Mouse (Mus musculus) heart, postnatal 0 days (tissue): ENCODE measurements around the gene Prkra. TPM values are rescaled to one million over a fixed set of nuclear protein-coding genes. Genes with fewer than 3 reads are reported as not detected.
A peak's percentile ranks its signal among the peaks of the same experiment; 100 is the strongest.

Experiments used
- ATAC-seq: fragments of 200-750 bp; cut with Nextera tagmentation; 2 replicates; pipeline ENCODE4 v1.8.0; 2017; ENCODE audit warnings: low read depth, moderate number of reproducible peaks, moderate library complexity; ENCODE audit not compliant: insufficient read depth
- DNase-seq: peaks from one replicate; pipeline ENCODE4 v3.0.0-alpha.2; 2016; ENCODE audit warnings: low spot score
- H3K27ac ChIP-seq: fragments of 300-500 bp; sonication (generic); 2 replicates; pipeline ENCODE4 v1.5.1; 2014; ENCODE audit warnings: low read depth, mild to moderate bottlenecking
- H3K27me3 ChIP-seq: fragments of 300-500 bp; sonication (generic); 2 replicates; pipeline ENCODE4 v1.6.1; 2014; ENCODE audit warnings: low read length, mixed read lengths; ENCODE audit not compliant: control insufficient read depth, insufficient read depth
- H3K36me3 ChIP-seq: fragments of 300-500 bp; sonication (generic); replicated peaks from 2 replicates; pipeline ENCODE4 v1.6.1; 2014; ENCODE audit warnings: low read length, mixed read lengths; ENCODE audit not compliant: control insufficient read depth, insufficient read depth
- H3K4me1 ChIP-seq: fragments of 300-500 bp; sonication (generic); 2 replicates; pipeline ENCODE4 v1.6.1; 2014; ENCODE audit warnings: antibody characterized with exemption; ENCODE audit not compliant: control insufficient read depth, insufficient read depth
- H3K4me2 ChIP-seq: fragments of 300-500 bp; sonication (generic); 2 replicates; pipeline ENCODE4 v1.6.1; 2014; ENCODE audit warnings: low read depth, mild to moderate bottlenecking, low read length, moderate library complexity
- H3K4me3 ChIP-seq: fragments of 300-500 bp; sonication (generic); 2 replicates; pipeline ENCODE4 v1.5.1; 2014; ENCODE audit warnings: low read depth, low read length
- H3K9ac ChIP-seq: fragments of 300-500 bp; sonication (generic); replicated peaks from 2 replicates; pipeline ENCODE4 v1.6.1; 2014; ENCODE audit warnings: low read depth, low read length, mixed read lengths
- H3K9me3 ChIP-seq: fragments of 300-500 bp; sonication (generic); replicated peaks from 2 replicates; pipeline ENCODE4 v1.6.1; 2016; ENCODE audit warnings: low read length; ENCODE audit not compliant: control insufficient read depth
- CTCF ChIP-seq: IDR thresholded peaks from 2 replicates; pipeline ENCODE4 v1.5.1; 2016; ENCODE audit warnings: antibody characterized with exemption, control low read depth, low read depth
- EP300 ChIP-seq: IDR thresholded peaks from 2 replicates; pipeline ENCODE4 v1.6.1; 2016; ENCODE audit warnings: antibody characterized with exemption, low read depth
- WGBS: fragments of 180-500 bp; shearing (Covaris S2); extraction: QIAGEN DNeasy Blood & Tissue Kit; methylation state at CpG from one replicate; pipeline ENCODE4 v1.1.7; 2014; 5-methylcytosine and 5-hydroxymethylcytosine counted together
- polyA plus RNA-seq: library from polyadenylated mRNA; unstranded; fragments of >200 nt; fragmentation: Nextera tagmentation; extraction: Ambion mirVana; gene quantifications from 2 replicates; pipeline ENCODE4 v1.2.1, GENCODE M21; 2015
- total RNA-seq: library from RNA; depleted of rRNA; stranded (reverse); fragments of >200 nt; gene quantifications from 2 replicates; pipeline ENCODE4 v1.2.3, GENCODE M21; 2014; ENCODE audit warnings: low replicate concordance; rRNA removed

Prkra gene
- total and polyA plus RNA-seq, 2 experiments from 2014 or later: 25.2 to 31.8 TPM

GRCm38 (mm10) chr2:76597521-76597920, 50.3 kb downstream of the Prkra start:
- no peak for TF ChIP-seq EP300
- Histone ChIP-seq H3K36me3 (no peaks in the 10 kb centered on the region), H3K4me2 (no peak overlapping the region), H3K4me3 (no peak overlapping the region), H3K27me3 (no peaks in the 10 kb centered on the region), H3K9ac (no peak overlapping the region), H3K27ac (no peak overlapping the region), H3K9me3 (no peaks in the 10 kb centered on the region), H3K4me1 (no peaks in the 10 kb centered on the region)
- 84% methylated on average over 11 of the region's 11 CpGs for WGBS
- ATAC-seq (no peak), DNase-seq (no peak)

- H3K27me3 ChIP-seq: no peaks in the 10 kb centered on the region
- no peaks in the 10 kb centered on the region for H3K4me1 ChIP-seq
- no peaks in the 10 kb centered on the region for H3K9me3 ChIP-seq
- DNase-seq (no peak), ATAC-seq (no peak)
- 57% methylated on average over 3 of the region's 3 CpGs for WGBS
- H3K36me3 ChIP-seq: no peaks in the 10 kb centered on the region
- H3K27ac ChIP-seq: no peak overlapping the region
- TF ChIP-seq CTCF (no peak), EP300 (no peak)
- H3K4me2 ChIP-seq: no peak overlapping the region
- H3K9ac ChIP-seq: no peak overlapping the region
- no peak overlapping the region for H3K4me3 ChIP-seq
Measured at GRCm38 (mm10) chr2:76592401-76592924, 55.4 kb downstream of the Prkra start.

- H3K27ac ChIP-seq: no peak overlapping the region
- H3K9me3 ChIP-seq: no peaks in the 10 kb centered on the region
Measured at GRCm38 (mm10) chr2:76590221-76590620, 57.6 kb downstream of the Prkra start.

GRCm38 (mm10) chr2:76586906-76587305, 60.9 kb downstream of the Prkra start:
- H3K27me3 ChIP-seq: no peaks in the 10 kb centered on the region
- WGBS: 77% methylated on average over 10 of the region's 10 CpGs
- no peak overlapping the region for H3K4me2 ChIP-seq
- no peaks in the 10 kb centered on the region for H3K9me3 ChIP-seq
- no peak overlapping the region for H3K9ac ChIP-seq
- TF ChIP-seq CTCF: peak; percentile 35
- no peak for TF ChIP-seq EP300
- H3K4me3 ChIP-seq: no peak overlapping the region
- H3K36me3 ChIP-seq: no peaks in the 10 kb centered on the region
- no peak for ATAC-seq
- H3K27ac ChIP-seq: no peak overlapping the region
- DNase-seq: no peak
- H3K4me1 ChIP-seq: no peaks in the 10 kb centered on the region

More at GRCm38 (mm10) chr2:76590221-76590620, 57.6 kb downstream of the Prkra start:
- Histone ChIP-seq H3K27me3 (no peaks in the 10 kb centered on the region), H3K4me3 (no peak overlapping the region), H3K4me1 (no peaks in the 10 kb centered on the region), H3K36me3 (no peaks in the 10 kb centered on the region), H3K9ac (no peak overlapping the region), H3K4me2 (no peak overlapping the region)
- 89% methylated on average over 7 of the region's 7 CpGs for WGBS
- no peak for TF ChIP-seq CTCF
- no peak for TF ChIP-seq EP300
- DNase-seq: no peak
- no peak for ATAC-seq

GRCm38 (mm10) chr2:76585090-76585489, 62.7 kb downstream of the Prkra start:
- H3K9me3 ChIP-seq: no peaks in the 10 kb centered on the region
- no peaks in the 10 kb centered on the region for H3K27me3 ChIP-seq
- no peak overlapping the region for H3K9ac ChIP-seq
- no peaks in the 10 kb centered on the region for H3K4me1 ChIP-seq
- TF ChIP-seq EP300 (no peak), CTCF (no peak)
- WGBS: 90% methylated on average over 13 of the region's 13 CpGs
- H3K4me3 ChIP-seq: no peak overlapping the region
- no peaks in the 10 kb centered on the region for H3K36me3 ChIP-seq
- ATAC-seq: no peak
- no peak for DNase-seq
- H3K27ac ChIP-seq: no peak overlapping the region
- H3K4me2 ChIP-seq: no peak overlapping the region

Other genes with a start within 250 kb of the Prkra start
- gene Osbpl6, start 241.5 kb downstream of the Prkra start, total RNA-seq: 1.6 and 3.3 TPM in 2 replicates
- 4.9 and 5.0 TPM in 2 replicates for gene Osbpl6, start 241.5 kb downstream of the Prkra start, polyA plus RNA-seq
- gene Pjvk, start 461 bp upstream of the Prkra start, total RNA-seq: not detected in 2 replicates
- 0.11 and 0.29 TPM in 2 replicates for gene Pjvk, start 461 bp upstream of the Prkra start, polyA plus RNA-seq
- 16.9 and 36.3 TPM in 2 replicates for gene Fkbp7, start 25.1 kb upstream of the Prkra start, total RNA-seq
- gene Fkbp7, start 25.1 kb upstream of the Prkra start, polyA plus RNA-seq: 76.6 and 80.1 TPM in 2 replicates
- 6.4 and 10.4 TPM in 2 replicates for gene Plekha3, start 27.3 kb upstream of the Prkra start, total RNA-seq
- 8.1 and 8.4 TPM in 2 replicates for gene Plekha3, start 27.3 kb upstream of the Prkra start, polyA plus RNA-seq